Mouse (Mus musculus): ENCODE measurements at regions not wholly inside any gene's neighbourhood (a gene's known extent, or its start where the extent isn't known, plus 50 kb on each side); places are given as distances from the start of the nearest gene placed in this dataset.

DNA sequence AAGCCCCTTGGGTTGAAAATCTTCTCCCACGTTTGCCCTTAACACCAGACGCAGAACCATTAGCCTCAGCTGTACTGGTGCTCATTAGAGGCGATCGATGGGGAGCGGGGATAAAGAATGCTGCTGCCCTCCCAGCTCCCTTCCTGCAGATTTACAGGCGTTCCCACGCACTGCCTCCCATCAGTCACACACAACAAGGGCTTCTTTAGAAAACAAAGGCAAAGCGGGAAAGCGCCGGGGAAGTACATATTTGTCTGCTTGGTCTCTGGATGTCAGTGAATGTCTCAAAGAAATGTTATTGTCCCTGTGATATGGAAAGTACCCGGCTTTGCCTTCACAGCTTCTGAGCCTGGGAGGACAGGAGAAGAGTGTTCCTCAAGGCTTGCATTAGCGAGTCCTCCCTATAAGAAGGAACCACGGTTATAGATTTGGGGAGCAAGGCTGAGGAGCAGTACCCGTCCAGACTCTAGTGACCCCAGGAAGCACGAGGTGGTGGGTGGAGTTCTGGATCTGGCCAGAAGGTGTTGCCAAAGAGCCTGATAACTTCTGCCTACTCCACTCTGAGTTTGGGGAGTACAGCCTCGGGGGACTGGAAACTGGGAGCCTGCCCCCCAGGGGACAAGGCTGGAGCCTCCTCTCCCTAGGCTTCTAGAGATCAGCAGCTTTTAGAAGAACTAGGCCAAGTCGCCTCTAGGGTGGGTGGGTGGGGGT is 173.0 kb upstream of the Mki67 start:
- Histone ChIP-seq H3K9me3 (replicated peaks; ENCODE audit: control insufficient read depth, low read length) (no peaks in the 10 kb centered on the region), H3K36me3 (ENCODE audit: control insufficient read depth, insufficient read depth) (no peaks in the 10 kb centered on the region), H3K27me3 (ENCODE audit: control insufficient read depth, insufficient read depth, low read depth, low read length) (no peaks in the 10 kb centered on the region), H3K9ac (ENCODE audit: low read depth, low read length) (no peak overlapping the region), H3K4me3 (ENCODE audit: low read depth, low read length) (no peak overlapping the region), H3K4me1 (ENCODE audit: control insufficient read depth, low read depth, low read length) (no peaks in the 10 kb centered on the region), H3K27ac (ENCODE audit: low read length) (no peak overlapping the region), H3K4me2 (ENCODE audit: low read depth, low read length) (no peak overlapping the region)
- 0 out of 2 replicates have a peak, but pooled peaks have one; percentile 11 for ATAC-seq (ENCODE audit: low read depth)
- WGBS (ENCODE audit: insufficient replicate concordance) = 13% methylated on average over 17 of the region's 17 CpGs

DNA sequence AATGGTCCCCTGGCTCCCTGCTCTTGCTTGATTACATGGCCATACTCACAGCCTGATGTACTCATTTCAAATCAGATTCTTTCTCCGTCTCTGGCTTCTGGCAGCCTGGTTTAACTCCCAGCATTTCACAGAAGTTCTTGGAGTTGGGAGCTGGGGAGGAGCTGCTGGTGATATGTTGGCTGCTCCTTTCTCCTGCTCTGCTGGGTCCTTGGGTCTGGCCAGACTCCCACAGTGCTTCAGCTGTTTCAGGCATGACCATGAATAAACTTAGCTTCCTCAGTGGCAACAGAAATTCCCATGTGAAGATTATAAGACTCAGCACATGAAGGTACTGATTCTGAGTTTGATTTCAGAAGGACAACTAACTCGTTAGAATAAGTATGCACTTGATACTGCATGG is 182.7 kb upstream of the Mki67 start:
- Histone ChIP-seq H3K9me3 (replicated peaks; ENCODE audit: control insufficient read depth, low read length) (no peaks in the 10 kb centered on the region), H3K36me3 (ENCODE audit: control insufficient read depth, insufficient read depth) (no peaks in the 10 kb centered on the region), H3K27me3 (ENCODE audit: control insufficient read depth, insufficient read depth, low read depth, low read length) (no peaks in the 10 kb centered on the region), H3K9ac (ENCODE audit: low read depth, low read length) (no peak overlapping the region), H3K4me1 (ENCODE audit: control insufficient read depth, low read depth, low read length) (no peaks in the 10 kb centered on the region), H3K27ac (ENCODE audit: low read length) (no peak overlapping the region), H3K4me2 (ENCODE audit: low read depth, low read length) (no peak overlapping the region), H3K4me3 (ENCODE audit: low read depth, low read length) (no peak overlapping the region)
- no peak for ATAC-seq (ENCODE audit: low read depth)
- 45% methylated on average over 2 of the region's 2 CpGs for WGBS (ENCODE audit: insufficient replicate concordance)

DNA sequence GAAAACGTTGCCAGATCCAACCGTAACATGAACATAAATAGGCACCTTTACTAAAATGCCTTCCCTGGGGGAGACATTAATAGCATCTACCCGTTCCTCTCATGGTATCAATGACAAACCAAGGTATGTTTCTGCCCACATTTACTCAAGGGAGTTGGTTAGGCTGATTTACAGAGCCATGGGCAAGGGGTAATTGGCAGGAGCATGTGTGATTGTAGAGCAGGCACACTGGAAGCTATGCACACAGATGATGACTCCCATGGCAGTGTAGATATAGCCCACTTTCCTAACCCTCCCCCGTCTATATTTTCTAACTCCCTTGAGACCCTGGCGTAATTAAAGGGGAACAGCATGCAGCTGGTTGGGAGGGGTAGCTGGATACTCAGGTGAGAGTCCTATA is 183.6 kb upstream of the Mki67 start:
- WGBS (ENCODE audit: insufficient replicate concordance) = 64% methylated on average over 5 of the region's 5 CpGs
- Histone ChIP-seq H3K4me1 (ENCODE audit: control insufficient read depth, low read depth, low read length) (no peaks in the 10 kb centered on the region), H3K4me2 (ENCODE audit: low read depth, low read length) (no peak overlapping the region), H3K27ac (ENCODE audit: low read length) (no peak overlapping the region), H3K4me3 (ENCODE audit: low read depth, low read length) (no peak overlapping the region), H3K9ac (ENCODE audit: low read depth, low read length) (no peak overlapping the region), H3K36me3 (ENCODE audit: control insufficient read depth, insufficient read depth) (no peaks in the 10 kb centered on the region), H3K27me3 (ENCODE audit: control insufficient read depth, insufficient read depth, low read depth, low read length) (no peaks in the 10 kb centered on the region), H3K9me3 (replicated peaks; ENCODE audit: control insufficient read depth, low read length) (no peaks in the 10 kb centered on the region)
- ATAC-seq (ENCODE audit: low read depth) = no peak

DNA sequence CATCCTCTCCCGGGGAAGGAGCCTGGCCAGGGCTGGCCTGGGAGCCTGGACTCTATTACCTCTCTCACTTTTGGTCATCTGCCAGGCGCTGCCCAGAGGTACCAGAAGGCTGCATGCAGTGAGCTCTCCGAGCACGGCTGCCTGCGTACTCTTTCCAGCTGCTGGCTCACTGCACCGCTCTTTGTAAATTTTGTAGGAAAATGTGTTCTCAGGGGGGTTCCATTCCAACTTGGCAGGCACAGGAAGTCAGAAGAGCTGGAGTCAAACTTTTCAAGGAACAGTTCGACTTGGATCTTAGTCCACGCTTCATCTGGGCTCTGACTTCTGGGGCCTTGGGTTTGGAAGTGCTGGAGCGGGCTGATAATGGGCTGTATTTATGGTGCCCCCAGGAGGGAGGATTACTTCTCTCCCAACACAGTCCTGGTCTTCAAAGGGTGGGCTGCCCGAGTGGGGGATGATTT is 184.7 kb upstream of the Mki67 start:
- H3K27me3 ChIP-seq (ENCODE audit: control insufficient read depth, insufficient read depth, low read depth, low read length) = no peaks in the 10 kb centered on the region
- H3K9me3 ChIP-seq (replicated peaks; ENCODE audit: control insufficient read depth, low read length) = no peaks in the 10 kb centered on the region
- no peak overlapping the region for H3K4me2 ChIP-seq (ENCODE audit: low read depth, low read length)
- H3K36me3 ChIP-seq (ENCODE audit: control insufficient read depth, insufficient read depth) = no peaks in the 10 kb centered on the region
- no peaks in the 10 kb centered on the region for H3K4me1 ChIP-seq (ENCODE audit: control insufficient read depth, low read depth, low read length)
- H3K9ac ChIP-seq (ENCODE audit: low read depth, low read length) = no peak overlapping the region
- H3K4me3 ChIP-seq (ENCODE audit: low read depth, low read length) = no peak overlapping the region
- 45% methylated on average over 10 of the region's 10 CpGs for WGBS (ENCODE audit: insufficient replicate concordance)
- ATAC-seq (ENCODE audit: low read depth) = no peak
- H3K27ac ChIP-seq (ENCODE audit: low read length) = no peak overlapping the region

DNA sequence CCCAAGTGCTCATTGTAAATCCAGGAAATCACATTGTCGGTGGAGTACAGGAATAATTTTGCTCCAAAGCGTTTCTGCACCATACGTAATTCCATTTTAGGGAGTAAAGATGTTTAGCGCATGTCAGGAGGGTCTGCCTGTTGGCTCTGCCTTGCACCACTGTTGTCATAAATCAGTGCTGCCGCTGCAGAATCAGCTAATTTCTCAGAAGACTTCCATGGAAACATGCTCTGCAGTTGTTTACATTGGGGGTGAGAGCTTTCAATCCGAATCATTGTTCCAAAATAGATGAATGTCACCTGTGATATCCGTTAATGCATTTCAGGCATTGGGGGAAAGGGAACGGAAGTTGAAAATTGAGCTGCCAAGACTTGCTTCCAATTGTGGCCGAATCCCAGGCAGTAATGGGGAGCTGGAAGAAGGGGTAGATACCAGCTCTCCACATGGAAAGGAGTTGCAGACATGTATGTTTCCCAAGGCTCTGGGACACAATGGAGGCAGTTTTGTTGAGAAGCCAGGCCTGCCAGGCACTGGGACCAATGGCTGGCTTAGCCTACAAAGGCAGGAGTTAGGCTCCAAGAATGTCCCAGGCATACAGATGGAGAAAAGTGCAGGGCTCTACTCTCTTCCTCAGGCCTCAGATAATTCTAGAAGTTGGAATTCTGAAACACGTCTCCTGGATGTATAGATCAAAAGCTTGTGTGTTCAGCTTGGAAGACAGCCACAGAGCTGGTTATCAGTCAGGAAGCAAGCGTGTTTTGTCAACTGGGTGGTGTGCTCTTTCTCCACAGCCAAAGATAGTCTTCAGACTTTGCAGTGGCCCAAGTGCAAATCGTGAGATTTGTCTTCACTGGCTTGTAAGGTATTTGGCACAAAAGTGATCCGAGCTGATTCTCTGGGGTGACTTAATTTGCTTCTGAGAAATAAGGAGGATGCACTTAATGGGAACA is 186.2 kb upstream of the Mki67 start:
- ATAC-seq (ENCODE audit: low read depth) = no peak
- no peak overlapping the region for H3K4me3 ChIP-seq (ENCODE audit: low read depth, low read length)
- no peaks in the 10 kb centered on the region for H3K27me3 ChIP-seq (ENCODE audit: control insufficient read depth, insufficient read depth, low read depth, low read length)
- H3K36me3 ChIP-seq (ENCODE audit: control insufficient read depth, insufficient read depth) = no peaks in the 10 kb centered on the region
- no peaks in the 10 kb centered on the region for H3K9me3 ChIP-seq (replicated peaks; ENCODE audit: control insufficient read depth, low read length)
- no peak overlapping the region for H3K9ac ChIP-seq (ENCODE audit: low read depth, low read length)
- H3K4me1 ChIP-seq (ENCODE audit: control insufficient read depth, low read depth, low read length) = no peaks in the 10 kb centered on the region
- no peak overlapping the region for H3K4me2 ChIP-seq (ENCODE audit: low read depth, low read length)
- WGBS (ENCODE audit: insufficient replicate concordance) = 50% methylated on average over 13 of the region's 13 CpGs
- H3K27ac ChIP-seq (ENCODE audit: low read length) = no peak overlapping the region

DNA sequence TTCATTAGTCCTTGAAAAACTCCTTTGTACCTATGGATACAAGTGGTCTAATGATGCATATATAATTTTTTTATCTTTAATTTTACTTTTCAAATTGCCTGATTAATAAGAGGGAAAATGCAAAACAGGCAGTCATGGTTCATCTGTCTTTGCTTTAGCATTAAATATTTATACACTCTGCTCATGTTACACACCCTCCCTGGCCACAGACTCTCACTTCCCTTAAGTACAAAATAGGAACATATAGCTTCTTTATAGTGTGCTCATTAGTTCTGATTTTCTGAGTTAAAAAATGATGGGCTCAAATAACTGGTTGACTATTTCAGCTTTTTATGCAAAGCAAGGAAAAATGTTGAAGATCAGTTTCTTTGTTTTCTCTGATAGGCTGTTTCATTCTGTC is 195.2 kb upstream of the Mki67 start:
- Histone ChIP-seq H3K4me1 (ENCODE audit: control insufficient read depth, low read depth, low read length) (no peaks in the 10 kb centered on the region), H3K4me2 (ENCODE audit: low read depth, low read length) (no peak overlapping the region)
- ATAC-seq (ENCODE audit: low read depth) = no peak

DNA sequence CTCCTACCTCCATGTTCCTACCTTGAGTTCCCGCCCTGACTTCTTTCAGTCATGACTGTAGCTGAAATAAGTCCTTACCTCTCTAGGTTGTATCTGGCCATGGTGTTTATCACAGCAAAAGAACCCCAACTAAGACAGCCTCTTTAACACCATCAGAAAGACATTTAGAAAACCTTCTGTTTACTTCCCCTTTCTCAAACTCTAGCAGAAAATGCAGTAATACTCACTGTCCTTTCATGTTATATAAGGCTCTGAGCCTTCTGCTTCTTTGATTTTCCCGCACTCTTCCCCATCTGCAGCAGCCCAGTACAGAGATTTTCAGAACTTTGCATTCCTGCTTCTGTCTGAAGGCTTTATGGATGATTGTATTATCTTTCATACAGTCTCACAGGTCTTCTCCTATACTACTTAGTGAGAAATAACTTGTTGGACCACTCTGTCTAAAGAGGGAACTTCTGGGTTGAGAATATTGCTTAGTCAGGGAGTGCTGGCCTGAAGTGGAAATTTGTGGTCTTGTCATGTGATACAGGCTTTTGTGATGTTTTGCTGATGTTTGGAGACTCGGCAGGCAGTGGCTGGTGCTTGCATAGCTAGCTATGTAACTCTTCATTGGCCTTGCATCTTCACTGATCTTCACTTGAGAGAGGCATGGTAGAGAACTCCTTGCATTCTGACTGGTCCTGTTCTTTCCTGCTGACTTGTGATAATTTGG is 197.9 kb upstream of the Mki67 start:
- 31% methylated on average over 3 of the region's 3 CpGs for WGBS (ENCODE audit: insufficient replicate concordance)
- H3K27ac ChIP-seq (ENCODE audit: low read length) = no peak overlapping the region
- H3K9me3 ChIP-seq (replicated peaks; ENCODE audit: control insufficient read depth, low read length) = no peaks in the 10 kb centered on the region
- no peak overlapping the region for H3K4me3 ChIP-seq (ENCODE audit: low read depth, low read length)
- H3K27me3 ChIP-seq (ENCODE audit: control insufficient read depth, insufficient read depth, low read depth, low read length) = no peaks in the 10 kb centered on the region; the same call in 1 of the 2 replicates
- H3K4me2 ChIP-seq (ENCODE audit: low read depth, low read length) = no peak overlapping the region
- no peaks in the 10 kb centered on the region for H3K4me1 ChIP-seq (ENCODE audit: control insufficient read depth, low read depth, low read length)
- 0 out of 2 replicates have a peak, but pooled peaks have one; percentile 19 for ATAC-seq (ENCODE audit: low read depth)
- H3K36me3 ChIP-seq (ENCODE audit: control insufficient read depth, insufficient read depth) = no peaks in the 10 kb centered on the region
- H3K9ac ChIP-seq (ENCODE audit: low read depth, low read length) = no peak overlapping the region

More for the DNA sequence above, 195.2 kb upstream of the Mki67 start:
- Histone ChIP-seq H3K27ac (ENCODE audit: low read length) (no peak overlapping the region), H3K36me3 (ENCODE audit: control insufficient read depth, insufficient read depth) (no peaks in the 10 kb centered on the region), H3K27me3 (ENCODE audit: control insufficient read depth, insufficient read depth, low read depth, low read length) (no peaks in the 10 kb centered on the region; the same call in 1 of the 2 replicates), H3K9ac (ENCODE audit: low read depth, low read length) (no peak overlapping the region), H3K9me3 (replicated peaks; ENCODE audit: control insufficient read depth, low read length) (no peaks in the 10 kb centered on the region), H3K4me3 (ENCODE audit: low read depth, low read length) (no peak overlapping the region)

DNA sequence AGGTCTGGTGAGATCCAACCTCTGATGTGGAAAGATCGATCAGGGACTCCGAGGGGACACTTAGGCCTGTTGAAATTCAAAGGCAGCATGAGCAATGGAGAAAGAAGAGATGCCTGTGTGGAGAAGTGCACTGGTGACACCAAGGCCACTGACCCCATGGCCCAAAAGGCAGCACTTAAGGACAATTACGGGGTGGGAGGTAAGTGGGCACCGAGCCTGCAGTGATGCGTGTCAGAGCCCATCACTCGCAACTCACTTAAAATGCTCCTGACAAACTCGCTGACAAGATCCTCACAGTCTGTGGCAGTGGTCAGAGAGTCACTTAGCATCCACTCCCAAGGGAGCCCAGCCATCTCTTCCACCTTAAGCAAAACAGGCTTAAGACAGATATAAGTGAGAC is 207.7 kb upstream of the Mki67 start:
- Histone ChIP-seq H3K27me3 (ENCODE audit: control insufficient read depth, insufficient read depth, low read depth, low read length) (no peaks in the 10 kb centered on the region), H3K9ac (ENCODE audit: low read depth, low read length) (no peak overlapping the region), H3K4me3 (ENCODE audit: low read depth, low read length) (no peak overlapping the region), H3K27ac (ENCODE audit: low read length) (no peak overlapping the region), H3K9me3 (replicated peaks; ENCODE audit: control insufficient read depth, low read length) (no peaks in the 10 kb centered on the region), H3K4me2 (ENCODE audit: low read depth, low read length) (no peak overlapping the region), H3K36me3 (ENCODE audit: control insufficient read depth, insufficient read depth) (no peaks in the 10 kb centered on the region), H3K4me1 (ENCODE audit: control insufficient read depth, low read depth, low read length) (no peaks in the 10 kb centered on the region)
- WGBS (ENCODE audit: insufficient replicate concordance) = 72% methylated on average over 7 of the region's 7 CpGs
- no peak for ATAC-seq (ENCODE audit: low read depth)

Data from liver, embryonic 16.5 days (tissue).